Mouse (Mus musculus): ENCODE results near the gene Slc5a4a. TPM values are rescaled to one million over a fixed set of nuclear protein-coding genes. Genes with fewer than 3 reads are reported as not detected.

The Slc5a4a gene
- polyA plus RNA-seq, 1 experiment from 2014 or later, result not detected

- no peak overlapping the region for H3K9ac ChIP-seq
- H3K4me1 ChIP-seq, result no peaks in the 10 kb centered on the region
- H3K9me3 ChIP-seq, result no peaks in the 10 kb centered on the region
- no peak for ATAC-seq (ENCODE audit: insufficient read depth, low FRiP score, low read depth)
- H3K4me3 ChIP-seq (replicated peaks), result no peak overlapping the region
- 53% methylated on average over 2 of the region's 2 CpGs for WGBS
- no peaks in the 10 kb centered on the region for H3K27me3 ChIP-seq (replicated peaks)
- H3K36me3 ChIP-seq, result no peaks in the 10 kb centered on the region
- no peak overlapping the region for H3K4me2 ChIP-seq
- no peak overlapping the region for H3K27ac ChIP-seq
These were observed 27.6 kb downstream of the Slc5a4a start for GRCm38 (mm10) chr10:76174899-76175298.

GRCm38 (mm10) chr10:76185216-76185615 lies 38.0 kb downstream of the Slc5a4a start:
- H3K9me3 ChIP-seq, result no peaks in the 10 kb centered on the region
- H3K27ac ChIP-seq, result no peak overlapping the region
- no peak overlapping the region for H3K4me3 ChIP-seq (replicated peaks)
- ATAC-seq (ENCODE audit: insufficient read depth, low FRiP score, low read depth), result no peak
- H3K4me2 ChIP-seq, result no peak overlapping the region
- no peak overlapping the region for H3K9ac ChIP-seq
- no peaks in the 10 kb centered on the region for H3K36me3 ChIP-seq
- H3K4me1 ChIP-seq, result no peaks in the 10 kb centered on the region
- no peaks in the 10 kb centered on the region for H3K27me3 ChIP-seq (replicated peaks)
- 74% methylated on average over 4 of the region's 4 CpGs for WGBS

- no peaks in the 10 kb centered on the region for H3K4me1 ChIP-seq
- no peaks in the 10 kb centered on the region for H3K9me3 ChIP-seq
- H3K27me3 ChIP-seq (replicated peaks), result no peaks in the 10 kb centered on the region
- no peak for ATAC-seq (ENCODE audit: insufficient read depth, low FRiP score, low read depth)
- no peak overlapping the region for H3K27ac ChIP-seq
- no peak overlapping the region for H3K4me3 ChIP-seq (replicated peaks)
- H3K36me3 ChIP-seq, result no peaks in the 10 kb centered on the region
- H3K9ac ChIP-seq, result no peak overlapping the region
- WGBS, result 88% methylated on average over 1 of the region's 1 CpGs
- no peak overlapping the region for H3K4me2 ChIP-seq
These were observed 40.8 kb downstream of the Slc5a4a start for GRCm38 (mm10) chr10:76188010-76188409.

- Histone ChIP-seq H3K36me3 (no peaks in the 10 kb centered on the region), H3K9ac (no peak overlapping the region), H3K4me1 (no peaks in the 10 kb centered on the region), H3K9me3 (no peaks in the 10 kb centered on the region), H3K4me3 (replicated peaks) (no peak overlapping the region), H3K4me2 (no peak overlapping the region), H3K27me3 (replicated peaks) (no peaks in the 10 kb centered on the region), H3K27ac (no peak overlapping the region)
- WGBS, result 79% methylated on average over 3 of the region's 3 CpGs
- no peak for ATAC-seq (ENCODE audit: insufficient read depth, low FRiP score, low read depth)
These were observed 54.2 kb downstream of the Slc5a4a start for GRCm38 (mm10) chr10:76201416-76201815.

GRCm38 (mm10) chr10:76201978-76202377 lies 54.7 kb downstream of the Slc5a4a start:
- no peaks in the 10 kb centered on the region for H3K36me3 ChIP-seq
- 15% methylated on average over 7 of the region's 7 CpGs for WGBS
- no peaks in the 10 kb centered on the region for H3K9me3 ChIP-seq
- ATAC-seq (ENCODE audit: insufficient read depth, low FRiP score, low read depth), result no peak
- no peaks in the 10 kb centered on the region for H3K4me1 ChIP-seq
- H3K27ac ChIP-seq, result no peak overlapping the region
- H3K27me3 ChIP-seq (replicated peaks), result no peaks in the 10 kb centered on the region
- no peak overlapping the region for H3K4me3 ChIP-seq (replicated peaks)
- H3K4me2 ChIP-seq, result no peak overlapping the region
- H3K9ac ChIP-seq, result no peak overlapping the region

- Histone ChIP-seq H3K9ac (no peak overlapping the region), H3K4me3 (replicated peaks) (peak overlapping the region; percentile 40)
These were observed 56.6 kb downstream of the Slc5a4a start for GRCm38 (mm10) chr10:76203798-76204283.

GRCm38 (mm10) chr10:76207262-76207796 lies 60.1 kb downstream of the Slc5a4a start:
- H3K36me3 ChIP-seq, result peaks cover 17% of the 10 kb centered on the region
- WGBS, result 84% methylated on average over 13 of the region's 13 CpGs

More at GRCm38 (mm10) chr10:76203798-76204283, 56.6 kb downstream of the Slc5a4a start:
- H3K4me2 ChIP-seq, result peak overlapping the region; percentile 56
- peaks cover 6% of the 10 kb centered on the region; the same call in 1 of the 2 replicates for H3K36me3 ChIP-seq
- 19% methylated on average over 17 of the region's 18 CpGs for WGBS
- ATAC-seq (ENCODE audit: insufficient read depth, low FRiP score, low read depth), result no peak
- H3K9me3 ChIP-seq, result no peaks in the 10 kb centered on the region
- H3K27me3 ChIP-seq (replicated peaks), result no peaks in the 10 kb centered on the region
- H3K4me1 ChIP-seq, result no peaks in the 10 kb centered on the region
- H3K27ac ChIP-seq, result no peak overlapping the region

DNA sequence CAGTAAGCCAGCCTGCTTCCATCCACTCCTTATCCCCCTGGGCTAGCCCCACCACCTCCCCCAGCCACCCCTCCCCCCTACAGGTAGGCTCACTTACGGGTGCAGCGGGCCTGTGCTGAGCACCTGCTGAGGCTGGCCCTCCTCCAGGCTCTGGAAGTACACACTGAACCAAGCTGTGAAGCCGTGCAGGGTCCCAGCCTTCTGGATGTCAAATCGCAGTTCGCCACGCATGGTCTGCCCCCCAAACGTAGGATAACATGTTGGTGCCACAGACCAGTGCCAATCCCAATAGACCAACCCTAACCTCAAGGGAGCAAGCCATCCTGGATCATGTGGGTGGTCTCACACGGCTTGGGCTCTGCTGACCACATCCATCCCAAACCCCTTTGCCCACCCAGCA lies 62.0 kb downstream of the Slc5a4a start:
- H3K27ac ChIP-seq, result no peak overlapping the region
- no peak overlapping the region for H3K9ac ChIP-seq
- no peak overlapping the region for H3K4me2 ChIP-seq
- H3K27me3 ChIP-seq (replicated peaks), result no peaks in the 10 kb centered on the region
- no peaks in the 10 kb centered on the region for H3K4me1 ChIP-seq
- H3K36me3 ChIP-seq, result peaks cover 21% of the 10 kb centered on the region
- no peak for ATAC-seq (ENCODE audit: insufficient read depth, low FRiP score, low read depth)
- WGBS, result 87% methylated on average over 8 of the region's 8 CpGs
- no peaks in the 10 kb centered on the region for H3K9me3 ChIP-seq
- no peak overlapping the region for H3K4me3 ChIP-seq (replicated peaks)

More at GRCm38 (mm10) chr10:76207262-76207796, 60.1 kb downstream of the Slc5a4a start:
- H3K9me3 ChIP-seq, result no peaks in the 10 kb centered on the region
- H3K4me3 ChIP-seq (replicated peaks), result no peak overlapping the region
- ATAC-seq (ENCODE audit: insufficient read depth, low FRiP score, low read depth), result no peak
- no peaks in the 10 kb centered on the region for H3K27me3 ChIP-seq (replicated peaks)
- H3K4me1 ChIP-seq, result no peaks in the 10 kb centered on the region
- no peak overlapping the region for H3K9ac ChIP-seq
- H3K4me2 ChIP-seq, result no peak overlapping the region
- no peak overlapping the region for H3K27ac ChIP-seq

- Histone ChIP-seq H3K36me3 (peaks cover 34% of the 10 kb centered on the region), H3K9ac (no peak overlapping the region), H3K27me3 (replicated peaks) (no peaks in the 10 kb centered on the region), H3K4me1 (no peaks in the 10 kb centered on the region), H3K4me2 (no peak overlapping the region), H3K9me3 (no peaks in the 10 kb centered on the region), H3K4me3 (replicated peaks) (no peak overlapping the region), H3K27ac (no peak overlapping the region)
- 94% methylated on average over 7 of the region's 7 CpGs for WGBS
- no peak for ATAC-seq (ENCODE audit: insufficient read depth, low FRiP score, low read depth)
These were observed 63.6 kb downstream of the Slc5a4a start for GRCm38 (mm10) chr10:76210806-76211205.

- WGBS, result 85% methylated on average over 6 of the region's 6 CpGs
- ATAC-seq (ENCODE audit: insufficient read depth, low FRiP score, low read depth), result no peak
These were observed 64.9 kb downstream of the Slc5a4a start for GRCm38 (mm10) chr10:76212121-76212520.

DNA sequence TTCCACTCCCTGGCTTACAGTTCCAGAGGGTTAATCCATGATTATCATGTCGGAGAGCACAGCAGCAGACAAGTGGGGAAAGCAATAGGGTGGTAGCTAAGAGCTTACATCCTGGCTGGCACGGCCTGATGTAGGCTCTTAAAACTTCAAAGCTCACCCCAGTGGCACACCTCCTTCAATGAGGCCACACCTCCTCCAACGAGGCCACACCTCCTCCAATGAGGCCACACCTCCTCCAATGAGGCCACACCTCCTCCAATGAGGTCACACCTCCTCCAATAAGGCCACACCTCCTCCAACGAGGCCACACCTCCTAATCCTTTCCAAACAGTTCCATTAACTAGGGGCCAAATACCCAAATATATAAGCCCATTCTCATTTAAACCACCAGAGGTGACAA lies 66.9 kb downstream of the Slc5a4a start:
- H3K27ac ChIP-seq, result no peak overlapping the region
- no peak overlapping the region for H3K9ac ChIP-seq
- no peak overlapping the region for H3K4me3 ChIP-seq (replicated peaks)
- WGBS, result 95% methylated on average over 4 of the region's 4 CpGs
- no peak for ATAC-seq (ENCODE audit: insufficient read depth, low FRiP score, low read depth)
- H3K36me3 ChIP-seq, result peaks cover 38% of the 10 kb centered on the region
- no peak overlapping the region for H3K4me2 ChIP-seq
- H3K9me3 ChIP-seq, result no peaks in the 10 kb centered on the region
- no peaks in the 10 kb centered on the region for H3K4me1 ChIP-seq
- H3K27me3 ChIP-seq (replicated peaks), result no peaks in the 10 kb centered on the region

More at GRCm38 (mm10) chr10:76212121-76212520, 64.9 kb downstream of the Slc5a4a start:
- H3K9ac ChIP-seq, result no peak overlapping the region
- no peak overlapping the region for H3K4me3 ChIP-seq (replicated peaks)
- no peak overlapping the region for H3K27ac ChIP-seq
- H3K9me3 ChIP-seq, result no peaks in the 10 kb centered on the region
- no peaks in the 10 kb centered on the region for H3K27me3 ChIP-seq (replicated peaks)
- no peaks in the 10 kb centered on the region for H3K4me1 ChIP-seq
- peaks cover 42% of the 10 kb centered on the region for H3K36me3 ChIP-seq
- no peak overlapping the region for H3K4me2 ChIP-seq

DNA sequence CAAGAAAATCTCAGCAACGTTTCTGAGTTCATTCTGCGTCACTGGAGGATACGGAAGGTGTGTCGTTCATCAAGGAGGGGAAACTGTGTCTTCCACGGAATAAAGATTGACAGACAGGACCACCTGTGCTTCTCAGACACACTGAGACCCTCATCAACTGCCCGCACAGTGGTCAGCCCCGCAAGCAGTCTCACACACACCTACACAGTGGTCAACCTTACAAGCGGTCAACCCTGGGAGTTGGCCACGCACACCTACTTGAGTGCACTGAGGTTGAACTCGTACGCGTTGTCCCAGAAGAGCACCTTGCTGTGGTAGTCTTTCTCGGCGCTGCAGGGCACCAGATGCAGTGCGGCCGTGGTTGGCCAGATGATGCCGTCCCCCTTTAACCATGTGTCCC lies 69.8 kb downstream of the Slc5a4a start:
- Histone ChIP-seq H3K9me3 (no peaks in the 10 kb centered on the region), H3K4me3 (replicated peaks) (no peak overlapping the region), H3K4me2 (no peak overlapping the region), H3K4me1 (no peaks in the 10 kb centered on the region), H3K9ac (no peak overlapping the region), H3K36me3 (peaks cover 42% of the 10 kb centered on the region), H3K27ac (no peak overlapping the region), H3K27me3 (replicated peaks) (no peaks in the 10 kb centered on the region)
- ATAC-seq (ENCODE audit: insufficient read depth, low FRiP score, low read depth), result no peak
- WGBS, result 96% methylated on average over 17 of the region's 17 CpGs

- no peak overlapping the region for H3K27ac ChIP-seq
- WGBS, result 73% methylated on average over 9 of the region's 9 CpGs
- H3K9ac ChIP-seq, result no peak overlapping the region
- ATAC-seq (ENCODE audit: insufficient read depth, low FRiP score, low read depth), result no peak
- peaks cover 39% of the 10 kb centered on the region for H3K36me3 ChIP-seq
- H3K4me1 ChIP-seq, result no peaks in the 10 kb centered on the region
- no peak overlapping the region for H3K4me2 ChIP-seq
- H3K9me3 ChIP-seq, result no peaks in the 10 kb centered on the region
- H3K4me3 ChIP-seq (replicated peaks), result no peak overlapping the region
- H3K27me3 ChIP-seq (replicated peaks), result no peaks in the 10 kb centered on the region
These were observed 71.0 kb downstream of the Slc5a4a start for GRCm38 (mm10) chr10:76218240-76218639.

All from stomach, embryonic 15.5 days (tissue).